Comparison of ENCODE assay signal across 13 mouse cellular contexts in the genomic region with DNA sequence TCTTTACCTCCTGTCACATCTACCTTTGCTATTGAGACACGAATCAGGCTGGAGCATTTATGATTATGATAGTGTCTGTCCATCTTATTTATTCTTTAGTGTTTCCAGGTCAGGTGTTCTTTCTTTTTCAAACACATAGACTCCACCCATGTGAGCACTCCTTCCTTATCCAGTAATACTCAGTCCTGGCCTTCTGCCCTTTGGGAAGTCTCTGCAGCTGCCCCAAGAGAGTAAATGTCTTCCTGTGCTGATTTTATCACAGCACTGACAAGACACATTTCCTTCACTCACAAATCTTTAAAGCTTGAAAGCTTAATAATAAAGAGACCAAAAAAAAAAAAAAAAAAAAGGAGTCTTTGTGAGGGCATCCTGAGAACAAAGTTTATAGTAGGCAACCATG.
"Had no signal": no experiment of that assay in that cellular context is flagged by ENCODE, and none has a peak within 500 bp of the region (broad histone marks: within the 10 kb centered on the region; RNA-seq: fewer than 3 reads in every experiment).

No protein-coding gene starts in this region.

- H3K4me1 ChIP-seq: liver, embryonic 12.5 days; lung, embryonic 15.5 days; midbrain, embryonic 13.5 days; midbrain, embryonic 15.5 days; neural tube, embryonic 12.5 days had no signal

- DNase-seq: right cerebral cortex, postnatal 14 days; thymus, adult 18-20 months; thymus, postnatal 14 days; thymus, postnatal 36 days had no signal

- H3K4me3 ChIP-seq: liver, embryonic 12.5 days; lung, embryonic 15.5 days; megakaryocyte, embryonic 14.5 days; midbrain, embryonic 13.5 days; midbrain, embryonic 15.5 days; neural tube, embryonic 12.5 days had no signal

- H3K27ac ChIP-seq: liver, embryonic 12.5 days; liver, embryonic 14.5 days; lung, embryonic 15.5 days; macrophage; midbrain, embryonic 13.5 days; midbrain, embryonic 15.5 days; neural tube, embryonic 12.5 days had no signal

- H3K27me3 ChIP-seq: liver, embryonic 12.5 days; lung, embryonic 15.5 days; megakaryocyte, embryonic 14.5 days; midbrain, embryonic 13.5 days; midbrain, embryonic 15.5 days; neural tube, embryonic 12.5 days had no signal

- H3K36me3 ChIP-seq: liver, embryonic 12.5 days; lung, embryonic 15.5 days; midbrain, embryonic 13.5 days; midbrain, embryonic 15.5 days; neural tube, embryonic 12.5 days had no signal

- H3K9me3 ChIP-seq: liver, embryonic 12.5 days; lung, embryonic 15.5 days; megakaryocyte, embryonic 14.5 days; midbrain, embryonic 13.5 days; midbrain, embryonic 15.5 days; neural tube, embryonic 12.5 days had no signal

- H3K4me2 ChIP-seq: liver, embryonic 12.5 days; lung, embryonic 15.5 days; midbrain, embryonic 11.5 days; midbrain, embryonic 13.5 days; midbrain, embryonic 15.5 days; neural tube, embryonic 12.5 days had no signal

- ATAC-seq: liver, embryonic 12.5 days; midbrain, embryonic 13.5 days; midbrain, embryonic 15.5 days had no signal

- H3K9ac ChIP-seq: liver, embryonic 12.5 days; liver, embryonic 14.5 days; lung, embryonic 15.5 days; midbrain, embryonic 13.5 days; midbrain, embryonic 15.5 days; neural tube, embryonic 12.5 days had no signal
